Mouse (Mus musculus): ENCODE measurements around the gene Pafah1b2. TPM values are rescaled to one million over a fixed set of nuclear protein-coding genes. Genes with fewer than 3 reads are reported as not detected.

Gene Pafah1b2
- polyA plus RNA-seq, 2 experiments: 87.2 to 175 TPM

GRCm38 (mm10) chr9:45945721-45946120 lies 66.8 kb downstream of the Pafah1b2 start:
- no peak for ATAC-seq (ENCODE audit: low FRiP score, low read depth)
- Histone ChIP-seq H3K9me3 (ENCODE audit: control insufficient read depth, low read length) (no peaks in the 10 kb centered on the region), H3K4me1 (ENCODE audit: control insufficient read depth, insufficient read depth, low read length) (no peaks in the 10 kb centered on the region), H3K4me3 (replicated peaks; ENCODE audit: low read length) (no peak overlapping the region), H3K4me2 (replicated peaks; ENCODE audit: low read depth, low read length, severe bottlenecking) (no peak overlapping the region), H3K9ac (ENCODE audit: low read depth, low read length, severe bottlenecking) (no peak overlapping the region), H3K27ac (replicated peaks; ENCODE audit: low read depth, low read length) (no peak overlapping the region), H3K36me3 (ENCODE audit: control insufficient read depth, insufficient read depth, low read length) (peaks cover 97% of the 10 kb centered on the region), H3K27me3 (ENCODE audit: control insufficient read depth, insufficient read depth, low read length) (no peaks in the 10 kb centered on the region)
- WGBS: 84% methylated on average over 13 of the region's 13 CpGs
- DNase-seq (ENCODE audit: low spot score): no peak
- no peak for TF ChIP-seq POLR2A (IDR thresholded peaks at IDR 0.05; ENCODE audit: borderline replicate concordance, extremely low read depth, insufficient read depth, insufficient read length)

- no peak for TF ChIP-seq POLR2A (IDR thresholded peaks at IDR 0.05; ENCODE audit: borderline replicate concordance, extremely low read depth, insufficient read depth, insufficient read length)
- DNase-seq (ENCODE audit: low spot score) (no peak), ATAC-seq (ENCODE audit: low FRiP score, low read depth) (no peak)
- Histone ChIP-seq H3K9me3 (ENCODE audit: control insufficient read depth, low read length) (no peaks in the 10 kb centered on the region), H3K4me1 (ENCODE audit: control insufficient read depth, insufficient read depth, low read length) (no peaks in the 10 kb centered on the region), H3K4me2 (replicated peaks; ENCODE audit: low read depth, low read length, severe bottlenecking) (no peak overlapping the region), H3K27ac (replicated peaks; ENCODE audit: low read depth, low read length) (no peak overlapping the region), H3K27me3 (ENCODE audit: control insufficient read depth, insufficient read depth, low read length) (no peaks in the 10 kb centered on the region), H3K36me3 (ENCODE audit: control insufficient read depth, insufficient read depth, low read length) (peaks cover 92% of the 10 kb centered on the region), H3K9ac (ENCODE audit: low read depth, low read length, severe bottlenecking) (no peak overlapping the region), H3K4me3 (replicated peaks; ENCODE audit: low read length) (no peak overlapping the region)
- WGBS: 80% methylated on average over 13 of the region's 13 CpGs
These were observed 67.7 kb downstream of the Pafah1b2 start for GRCm38 (mm10) chr9:45944506-45945400.

- Histone ChIP-seq H3K4me3 (replicated peaks; ENCODE audit: low read length) (no peak overlapping the region), H3K4me2 (replicated peaks; ENCODE audit: low read depth, low read length, severe bottlenecking) (no peak overlapping the region), H3K4me1 (ENCODE audit: control insufficient read depth, insufficient read depth, low read length) (no peaks in the 10 kb centered on the region), H3K27me3 (ENCODE audit: control insufficient read depth, insufficient read depth, low read length) (no peaks in the 10 kb centered on the region), H3K36me3 (ENCODE audit: control insufficient read depth, insufficient read depth, low read length) (peaks cover 92% of the 10 kb centered on the region), H3K27ac (replicated peaks; ENCODE audit: low read depth, low read length) (no peak overlapping the region), H3K9ac (ENCODE audit: low read depth, low read length, severe bottlenecking) (no peak overlapping the region), H3K9me3 (ENCODE audit: control insufficient read depth, low read length) (no peaks in the 10 kb centered on the region)
- no peak for TF ChIP-seq POLR2A (IDR thresholded peaks at IDR 0.05; ENCODE audit: borderline replicate concordance, extremely low read depth, insufficient read depth, insufficient read length)
- ATAC-seq (ENCODE audit: low FRiP score, low read depth): no peak
- DNase-seq (ENCODE audit: low spot score): no peak
- WGBS: 89% methylated on average over 8 of the region's 8 CpGs
These were observed 68.6 kb downstream of the Pafah1b2 start for GRCm38 (mm10) chr9:45943628-45944505.

GRCm38 (mm10) chr9:45942916-45943315 lies 69.6 kb downstream of the Pafah1b2 start:
- H3K9me3 ChIP-seq (ENCODE audit: control insufficient read depth, low read length): no peaks in the 10 kb centered on the region
- no peak for DNase-seq (ENCODE audit: low spot score)
- H3K27ac ChIP-seq (replicated peaks; ENCODE audit: low read depth, low read length): no peak overlapping the region
- H3K4me3 ChIP-seq (replicated peaks; ENCODE audit: low read length): no peak overlapping the region
- peaks cover 92% of the 10 kb centered on the region for H3K36me3 ChIP-seq (ENCODE audit: control insufficient read depth, insufficient read depth, low read length)
- TF ChIP-seq POLR2A (IDR thresholded peaks at IDR 0.05; ENCODE audit: borderline replicate concordance, extremely low read depth, insufficient read depth, insufficient read length): no peak
- H3K9ac ChIP-seq (ENCODE audit: low read depth, low read length, severe bottlenecking): no peak overlapping the region
- ATAC-seq (ENCODE audit: low FRiP score, low read depth): no peak
- 92% methylated on average over 8 of the region's 8 CpGs for WGBS
- no peaks in the 10 kb centered on the region for H3K27me3 ChIP-seq (ENCODE audit: control insufficient read depth, insufficient read depth, low read length)
- no peaks in the 10 kb centered on the region for H3K4me1 ChIP-seq (ENCODE audit: control insufficient read depth, insufficient read depth, low read length)
- no peak overlapping the region for H3K4me2 ChIP-seq (replicated peaks; ENCODE audit: low read depth, low read length, severe bottlenecking)

GRCm38 (mm10) chr9:45942464-45942863 lies 70.0 kb downstream of the Pafah1b2 start:
- TF ChIP-seq POLR2A (IDR thresholded peaks at IDR 0.05; ENCODE audit: borderline replicate concordance, extremely low read depth, insufficient read depth, insufficient read length): no peak
- Histone ChIP-seq H3K27me3 (ENCODE audit: control insufficient read depth, insufficient read depth, low read length) (no peaks in the 10 kb centered on the region), H3K9ac (ENCODE audit: low read depth, low read length, severe bottlenecking) (no peak overlapping the region), H3K4me3 (replicated peaks; ENCODE audit: low read length) (no peak overlapping the region), H3K27ac (replicated peaks; ENCODE audit: low read depth, low read length) (no peak overlapping the region), H3K9me3 (ENCODE audit: control insufficient read depth, low read length) (no peaks in the 10 kb centered on the region), H3K4me2 (replicated peaks; ENCODE audit: low read depth, low read length, severe bottlenecking) (no peak overlapping the region), H3K4me1 (ENCODE audit: control insufficient read depth, insufficient read depth, low read length) (no peaks in the 10 kb centered on the region), H3K36me3 (ENCODE audit: control insufficient read depth, insufficient read depth, low read length) (peaks cover 88% of the 10 kb centered on the region)
- DNase-seq (ENCODE audit: low spot score) (no peak), ATAC-seq (ENCODE audit: low FRiP score, low read depth) (no peak)
- WGBS: 86% methylated on average over 15 of the region's 16 CpGs

All from limb, embryonic 14.5 days (tissue).